Mouse (Mus musculus) ES-Bruce4 (cell line): Measurements from ENCODE around the gene H1f0.

Experiments used
- CTCF ChIP-seq: IDR thresholded peaks from one replicate; pipeline ENCODE4 v1.8.1; 2011; ENCODE audit warnings: low read depth, low read length
- EP300 ChIP-seq: IDR thresholded peaks from 2 replicates; pipeline ENCODE4 v1.6.1; 2011; ENCODE audit warnings: low read depth, low read length; ENCODE audit not compliant: insufficient read depth
- POLR2A ChIP-seq: IDR thresholded peaks from one replicate; pipeline ENCODE4 v1.8.1; 2011; ENCODE audit warnings: low read length; ENCODE audit not compliant: insufficient read depth

GRCm38 (mm10) chr15:78980084-78980483, 48.2 kb upstream of the H1f0 start:
- TF ChIP-seq POLR2A (no peak), CTCF (no peak), EP300 (no peak)
